Mouse (Mus musculus) thymus, adult 2 months (tissue): ENCODE measurements around the gene Pmis2.

Experiments used
- CTCF ChIP-seq: fragments of 200-500 bp; IDR thresholded peaks from 2 replicates; pipeline ENCODE4 v1.5.1; 2012; ENCODE audit warnings: mild to moderate bottlenecking, control low read depth, low read length, moderate library complexity, borderline replicate concordance; ENCODE audit not compliant: control insufficient read depth, poor library complexity, insufficient read depth; ENCODE audit errors: extremely low read depth
- POLR2A ChIP-seq: fragments of 200-500 bp; IDR thresholded peaks from 2 replicates; pipeline ENCODE4 v1.6.1; 2012; ENCODE audit warnings: mild to moderate bottlenecking, low read length, control low read depth, moderate library complexity; ENCODE audit not compliant: control insufficient read depth, poor library complexity, insufficient read depth; ENCODE audit errors: extremely low read depth

GRCm38 (mm10) chr7:30625530-30626384 lies 45.6 kb downstream of the Pmis2 start, which contains the start of gene Cox6b1:
- peak; percentile 57; the same call in 1 of the 2 replicates for TF ChIP-seq CTCF
- 0 out of 2 replicates have a peak, but pooled peaks have one; percentile 36 for TF ChIP-seq POLR2A
